8 mouse cellular contexts compared by ENCODE assay signal in genomic region chr9:81863181-81863887, GRCm38 (mm10). TPM values are rescaled to one million over a fixed set of nuclear protein-coding genes. Genes with fewer than 3 reads are reported as not detected.
DNase-seq lines count a peak whose midpoint lies in the region; ATAC-seq and TF ChIP-seq lines count a peak whose summit lies in the region.

Mei4 (plus strand) TSS chr9:81863670.

- H3K9me3 ChIP-seq in embryonic facial prominence, embryonic 14.5 days (ENCODE audit: control insufficient read depth, low read length), result no peaks in the 10 kb centered on the region
- H3K9me3 ChIP-seq in heart, embryonic 14.5 days (ENCODE audit: control insufficient read depth, low read length), result no peaks in the 10 kb centered on the region
- H3K9me3 ChIP-seq in kidney, postnatal 0 days (replicated peaks; ENCODE audit: low read length), result no peaks in the 10 kb centered on the region

- H3K79me2 ChIP-seq in liver, adult 2 months (ENCODE audit: control insufficient read depth, insufficient read depth, low read length), result no peaks in the 10 kb centered on the region

- H3K36me3 ChIP-seq in embryonic facial prominence, embryonic 14.5 days (ENCODE audit: control insufficient read depth, insufficient read depth, low read length), result no peaks in the 10 kb centered on the region
- H3K36me3 ChIP-seq in heart, embryonic 14.5 days (ENCODE audit: control insufficient read depth, insufficient read depth, low read length), result no peaks in the 10 kb centered on the region
- H3K36me3 ChIP-seq in kidney, postnatal 0 days (ENCODE audit: insufficient read depth, low read length), result no peaks in the 10 kb centered on the region
- H3K36me3 ChIP-seq in liver, adult 2 months (ENCODE audit: control insufficient read depth, insufficient read depth, low read length), result no peaks in the 10 kb centered on the region

- no peaks in the 10 kb centered on the region for H3K4me1 ChIP-seq in embryonic facial prominence, embryonic 14.5 days (ENCODE audit: control insufficient read depth, insufficient read depth, low read length)
- H3K4me1 ChIP-seq in heart, embryonic 14.5 days (ENCODE audit: control insufficient read depth in 2 of 2, insufficient read depth in 2 of 2, low read length in 2 of 2), result peaks cover 0 to 4% of the 10 kb centered on the region in 2 experiments; a peak in 1 of 4 replicates
- no peaks in the 10 kb centered on the region for H3K4me1 ChIP-seq in kidney, postnatal 0 days (replicated peaks; ENCODE audit: insufficient read depth, low read length)
- H3K4me1 ChIP-seq in liver, adult 2 months (ENCODE audit: control insufficient read depth, insufficient read depth, low read length), result no peaks in the 10 kb centered on the region

- TF ChIP-seq CTCF in kidney, postnatal 0 days (IDR thresholded peaks at IDR 0.05; ENCODE audit: low read depth), result peak; percentile 65
- 0 out of 2 replicates have a peak, but pooled peaks have one; percentile 1 for TF ChIP-seq CTCF in liver, adult 2 months (IDR thresholded peaks at IDR 0.05; ENCODE audit: low read depth, low read length)

- H3K27ac ChIP-seq in embryonic facial prominence, embryonic 14.5 days (replicated peaks; ENCODE audit: low read depth, low read length), result no peak within 1 kb of the TSS
- no peak within 1 kb of the TSS for H3K27ac ChIP-seq in heart, embryonic 14.5 days (replicated peaks in 1 of 2; ENCODE audit: control insufficient read depth in 1 of 2, insufficient read depth in 1 of 2, low read depth in 2 of 2, low read length in 2 of 2)
- no peak within 1 kb of the TSS for H3K27ac ChIP-seq in kidney, postnatal 0 days
- H3K27ac ChIP-seq in liver, adult 2 months (replicated peaks; ENCODE audit: insufficient read depth, low read depth, low read length), result no peak within 1 kb of the TSS

- peak within 1 kb of the TSS; percentile 55 for H3K4me3 ChIP-seq in embryonic facial prominence, embryonic 14.5 days (ENCODE audit: low read depth, low read length)
- peak within 1 kb of the TSS; percentile 51 to 74 for H3K4me3 ChIP-seq in heart, embryonic 14.5 days (ENCODE audit: control insufficient read depth in 1 of 2, insufficient read depth in 1 of 2, low read depth in 1 of 2, low read length in 2 of 2)
- H3K4me3 ChIP-seq in kidney, postnatal 0 days (replicated peaks; ENCODE audit: low read depth, low read length), result peak within 1 kb of the TSS; percentile 40
- peak within 1 kb of the TSS; percentile 45; the same call in 1 of the 2 replicates for H3K4me3 ChIP-seq in liver, adult 2 months (ENCODE audit: insufficient read depth, low read depth, low read length)

- WGBS in embryonic facial prominence, embryonic 14.5 days, result 3% methylated on average over 21 of the region's 32 CpGs
- WGBS in heart, embryonic 14.5 days, result 4% methylated on average over 32 of the region's 32 CpGs
- 2% methylated on average over 32 of the region's 32 CpGs for WGBS in kidney, postnatal 0 days
- WGBS in liver, adult 2 months, result 3% methylated on average over 32 of the region's 32 CpGs

- ATAC-seq in embryonic facial prominence, embryonic 14.5 days (ENCODE audit: low read depth), result peak; percentile 100
- ATAC-seq in heart, embryonic 14.5 days (ENCODE audit: insufficient number of reproducible peaks, insufficient read depth, low FRiP score, low read depth), result peak; percentile 88
- ATAC-seq in kidney, postnatal 0 days (replicated peaks; ENCODE audit: low FRiP score, low read depth), result peak; percentile 96

- H3K27me3 ChIP-seq in embryonic facial prominence, embryonic 14.5 days (replicated peaks; ENCODE audit: control insufficient read depth, insufficient read depth, low read length), result peaks cover 10% of the 10 kb centered on the region
- H3K27me3 ChIP-seq in heart, embryonic 14.5 days (ENCODE audit: control insufficient read depth, insufficient read depth, low read length), result peaks cover 9% of the 10 kb centered on the region; the same call in 1 of the 2 replicates
- H3K27me3 ChIP-seq in kidney, postnatal 0 days (ENCODE audit: insufficient read depth, low read length), result peaks cover 5% of the 10 kb centered on the region; the same call in 1 of the 2 replicates
- no peaks in the 10 kb centered on the region for H3K27me3 ChIP-seq in liver, adult 2 months (ENCODE audit: control insufficient read depth, insufficient read depth, low read length)

- no peak for TF ChIP-seq POLR2A in liver, adult 2 months (IDR thresholded peaks at IDR 0.05; ENCODE audit: extremely low read depth, insufficient read depth, low read length)

- peak; percentile 85 for DNase-seq in heart, adult 11 months
- DNase-seq in heart, adult 8-10 months (ENCODE audit: low spot score), result no peak
- peak; percentile 95 for DNase-seq in embryonic facial prominence, embryonic 14.5 days (ENCODE audit: low spot score)
- DNase-seq in kidney, postnatal 0 days (ENCODE audit: low spot score), result peak; percentile 80
- DNase-seq in liver, adult 2 months (ENCODE audit: extremely low read depth, low read depth, low spot score), result peak; percentile 8
- peak; percentile 33 for DNase-seq in naive thymus-derived CD4-positive, alpha-beta T cell, adult 2 months (ENCODE audit: low read depth)
- peak; percentile 60 to 81 for DNase-seq in spleen, postnatal 4 days (ENCODE audit: low spot score in 2 of 2)

- peak within 1 kb of the TSS; percentile 84 for H3K4me2 ChIP-seq in embryonic facial prominence, embryonic 14.5 days (ENCODE audit: low read depth, low read length)
- peak within 1 kb of the TSS; percentile 91 for H3K4me2 ChIP-seq in heart, embryonic 14.5 days (ENCODE audit: low read length)
- H3K4me2 ChIP-seq in kidney, postnatal 0 days (ENCODE audit: low read length), result peak within 1 kb of the TSS; percentile 78

- peak within 1 kb of the TSS; percentile 67 for H3K9ac ChIP-seq in embryonic facial prominence, embryonic 14.5 days (ENCODE audit: low read depth, low read length)
- peak within 1 kb of the TSS; percentile 67 for H3K9ac ChIP-seq in heart, embryonic 14.5 days (ENCODE audit: low read length)
- no peak within 1 kb of the TSS for H3K9ac ChIP-seq in kidney, postnatal 0 days (ENCODE audit: low read depth, low read length)
- no peak within 1 kb of the TSS for H3K9ac ChIP-seq in liver, adult 2 months (ENCODE audit: low read depth, low read length)

RNA-seq across cellular contexts. Expression of gene Mei4, which starts in this region (rescaled TPM):
- total RNA-seq in heart, adult 8-10 months (2022), result not detected
- 0.63 and 1.3 TPM in 2 replicates for polyA plus RNA-seq in embryonic facial prominence, embryonic 14.5 days (2014; fragmentation: Nextera tagmentation; extraction: Ambion mirVana)
- 0.16 TPM in 1 of 2 replicates, not detected in the other for polyA plus RNA-seq in heart, embryonic 14.5 days (2014; fragmentation: Nextera tagmentation; extraction: Ambion mirVana)
- polyA plus RNA-seq in kidney, postnatal 0 days (2015; fragmentation: Nextera tagmentation; extraction: Ambion mirVana), result 0.55 and 0.72 TPM in 2 replicates
- total RNA-seq in liver, adult 2 months (2014; rRNA removed), result not detected in 2 replicates
- not detected in 2 replicates for polyA plus RNA-seq in liver, adult 2 months (2012; rRNA removed)

Comparison
In these comparisons a context has a peak if more than half of its experiments do, and no peak if none do; other contexts are left out.
1. Peak in ATAC-seq, H3K4me3 ChIP-seq, H3K9ac ChIP-seq and H3K4me2 ChIP-seq in heart, embryonic 14.5 days; RNA of the gene not detected or under 1 TPM.
2. Peak in DNase-seq, ATAC-seq, H3K4me3 ChIP-seq and H3K4me2 ChIP-seq in kidney, postnatal 0 days; RNA of the gene not detected or under 1 TPM.
3. Peak in DNase-seq and H3K4me3 ChIP-seq in liver, adult 2 months; RNA of the gene not detected or under 1 TPM.